Mouse (Mus musculus): ENCODE results near the gene Dolk. TPM values are rescaled to one million over a fixed set of nuclear protein-coding genes. Genes with fewer than 3 reads are reported as not detected.
A peak's percentile ranks its signal among the peaks of the same experiment; 100 is the strongest.

Gene Dolk
- total RNA-seq, 2 experiments from 2014 or later, result 23.6 to 23.7 TPM

- DNase-seq, result no peak
Observed at GRCm38 (mm10) chr2:30267466-30267865, 18.7 kb downstream of the Dolk start.

- peak; percentile 85 for DNase-seq
Observed at GRCm38 (mm10) chr2:30266392-30266941, 19.7 kb downstream of the Dolk start.

- DNase-seq, result peak; percentile 82
Observed at GRCm38 (mm10) chr2:30265767-30266253, 20.3 kb downstream of the Dolk start, which contains the start of gene Phyhd1. Gene Phyhd1, plus strand, starts transcription at chr2:30266203.

- DNase-seq, result no peak
Observed at GRCm38 (mm10) chr2:30264671-30265519, 21.2 kb downstream of the Dolk start.

GRCm38 (mm10) chr2:30263811-30264210 lies 22.3 kb downstream of the Dolk start:
- no peak for DNase-seq

- peak; percentile 74 for DNase-seq
Observed at GRCm38 (mm10) chr2:30262840-30263441, 23.2 kb downstream of the Dolk start.

GRCm38 (mm10) chr2:30261921-30262839 lies 24.0 kb downstream of the Dolk start:
- DNase-seq, result no peak

GRCm38 (mm10) chr2:30261064-30261736 lies 24.9 kb downstream of the Dolk start:
- no peak for DNase-seq

- peak; percentile 49 for DNase-seq
Observed at GRCm38 (mm10) chr2:30259131-30260064, 26.7 kb downstream of the Dolk start.

- peak; percentile 70 for DNase-seq
Observed at GRCm38 (mm10) chr2:30258600-30258999, 27.5 kb downstream of the Dolk start.

- no peak for DNase-seq
Observed at GRCm38 (mm10) chr2:30257699-30258460, 28.3 kb downstream of the Dolk start.

- DNase-seq, result no peak
Observed at GRCm38 (mm10) chr2:30256616-30257350, 29.4 kb downstream of the Dolk start.

- no peak for DNase-seq
Observed at GRCm38 (mm10) chr2:30255631-30256395, 30.3 kb downstream of the Dolk start.

- DNase-seq, result no peak
Observed at GRCm38 (mm10) chr2:30253809-30254208, 32.3 kb downstream of the Dolk start.

GRCm38 (mm10) chr2:30252521-30252920 lies 33.6 kb downstream of the Dolk start:
- DNase-seq, result no peak

GRCm38 (mm10) chr2:30251417-30252104 lies 34.6 kb downstream of the Dolk start:
- DNase-seq, result no peak
